Mouse (Mus musculus) spleen, postnatal 14 days (tissue): ENCODE results near the gene Klf13.

Experiments used
- DNase-seq, 2 experiments: peaks; one replicate each; pipeline ENCODE4 v3.0.0; 2021 to 2022; ENCODE audit warnings: low spot score in 2 of 2

Gene Klf13

DNA sequence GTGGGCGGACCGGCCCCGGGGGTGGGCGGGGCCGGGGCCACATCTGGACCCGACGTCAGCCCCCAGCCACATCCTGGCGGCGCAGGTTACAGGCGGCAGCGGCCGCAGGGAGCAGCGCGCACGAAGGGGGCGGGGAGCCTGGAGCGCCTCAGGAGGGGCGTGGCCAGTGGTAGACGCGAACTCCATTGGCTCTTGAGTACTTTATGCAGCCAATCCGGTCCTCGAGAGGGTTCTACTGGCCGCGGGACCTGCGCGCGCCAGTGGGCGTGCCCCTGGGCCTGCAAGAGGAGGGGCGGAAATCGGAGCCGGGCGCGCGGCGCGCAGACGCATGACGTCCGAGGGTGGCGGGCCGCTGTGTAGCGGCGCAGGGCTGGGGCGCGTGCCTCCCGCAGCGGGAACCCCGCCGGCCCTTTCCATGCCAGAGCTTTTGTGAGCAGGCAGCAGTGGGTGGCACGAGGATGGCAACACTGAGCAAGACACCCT lies at the start of gene Klf13:
TSS of gene Klf13 (minus strand) at position 2 of the 483 bp plus-strand sequence.
- DNase-seq: peak; percentile 95

DNA sequence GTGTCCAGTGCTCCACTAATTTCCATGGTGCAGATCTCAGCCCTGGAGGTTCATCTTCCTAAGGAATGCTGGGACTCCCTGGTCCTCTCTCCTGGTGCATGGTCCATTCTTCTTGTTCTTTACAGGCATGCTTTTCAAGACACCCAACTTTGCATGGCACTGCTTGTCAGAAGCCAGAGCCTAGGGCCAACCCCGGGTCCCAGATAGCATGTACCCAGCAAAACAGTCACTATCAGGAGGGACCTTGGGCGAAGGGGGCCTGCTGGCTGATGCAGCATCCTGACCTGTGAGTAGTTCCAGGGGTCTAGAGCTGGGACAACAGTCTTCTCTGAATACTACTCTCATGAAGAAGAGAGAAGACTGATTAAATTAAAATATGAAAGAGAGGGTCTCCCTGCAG lies 49.7 kb upstream of the Klf13 start:
- no peak for DNase-seq

DNA sequence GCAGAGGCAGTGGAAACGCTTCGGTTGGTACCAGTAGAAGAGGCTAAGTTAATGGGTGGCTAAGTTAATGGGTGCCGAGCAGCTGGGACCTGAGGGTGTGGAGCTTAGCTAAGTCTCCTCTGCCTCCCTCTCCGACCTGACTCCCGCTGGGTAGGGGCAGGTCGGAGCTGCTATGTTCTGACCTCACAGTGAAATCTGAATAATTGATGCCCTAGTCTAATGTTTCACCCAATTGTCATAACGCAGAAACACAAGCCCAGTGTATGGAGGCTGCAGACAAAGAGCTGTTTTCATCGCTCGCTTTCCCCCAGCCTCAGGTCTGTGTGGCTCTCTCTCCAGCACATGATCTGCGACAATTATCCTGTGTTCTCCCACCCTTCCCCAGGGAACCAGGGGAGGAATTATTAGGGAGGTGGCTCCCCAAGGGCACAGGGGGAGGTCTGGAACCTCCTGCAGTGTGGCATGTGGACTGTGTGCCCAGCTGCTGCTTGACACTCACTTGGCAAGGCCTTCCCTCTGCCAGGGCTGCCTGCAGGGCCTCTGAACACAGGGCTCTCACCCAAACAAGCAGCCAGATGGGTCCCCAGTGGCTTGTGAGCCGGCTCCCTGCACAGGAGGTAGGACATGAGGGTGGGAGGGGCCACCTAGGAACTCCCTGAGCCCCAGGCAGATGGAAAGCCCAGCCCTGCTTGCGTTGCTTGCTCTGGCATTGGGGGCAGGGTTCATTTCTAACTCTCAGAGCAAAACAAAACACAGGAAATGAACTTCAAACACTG lies 47.9 kb upstream of the Klf13 start:
- no peak for DNase-seq

GRCm38 (mm10) chr7:63985696-63986406 lies 47.1 kb upstream of the Klf13 start:
- no peak for DNase-seq

- no peak for DNase-seq
Observed at GRCm38 (mm10) chr7:63985266-63985665, 46.6 kb upstream of the Klf13 start.

GRCm38 (mm10) chr7:63984329-63984728 lies 45.6 kb upstream of the Klf13 start:
- DNase-seq: no peak

DNA sequence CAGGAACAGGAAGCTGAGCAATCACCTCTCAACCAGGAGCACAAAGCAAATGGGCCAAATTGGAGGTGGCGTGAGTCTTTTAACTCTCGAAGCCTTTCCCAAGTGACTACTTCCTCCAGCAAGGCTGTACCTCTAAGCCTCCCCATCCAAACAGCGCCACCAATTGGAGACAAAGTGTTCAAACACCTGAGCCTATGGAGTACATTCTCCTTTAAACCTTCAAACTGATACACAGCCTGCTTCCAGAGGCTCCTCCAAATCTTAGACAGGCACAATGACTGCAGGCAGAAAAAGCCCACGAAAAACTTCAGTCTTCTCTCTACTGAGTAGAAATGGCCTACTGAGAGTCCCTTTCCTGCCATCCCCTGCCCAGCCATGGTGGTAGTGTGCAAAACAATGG lies 38.9 kb upstream of the Klf13 start:
- no peak for DNase-seq

DNA sequence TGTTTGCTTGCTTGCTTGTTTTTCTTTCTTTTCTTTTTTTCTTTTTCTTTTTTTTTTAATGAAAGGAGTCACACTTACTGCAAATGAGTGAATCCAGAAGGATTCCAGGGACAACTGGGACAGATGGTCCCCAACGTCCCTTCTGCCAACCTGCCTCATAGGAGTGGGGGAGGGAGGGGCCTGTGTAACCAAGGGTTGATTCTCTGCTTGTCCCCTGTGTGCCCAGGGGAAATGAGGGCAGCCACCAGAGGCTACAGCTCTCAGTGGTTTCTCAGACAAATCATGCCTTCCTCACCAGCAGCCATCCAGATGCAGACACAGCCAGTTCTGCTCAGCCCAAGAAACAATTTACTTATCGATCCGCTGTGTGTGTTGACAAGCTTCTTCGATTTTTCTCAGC lies 32.3 kb upstream of the Klf13 start:
- DNase-seq: no peak

DNA sequence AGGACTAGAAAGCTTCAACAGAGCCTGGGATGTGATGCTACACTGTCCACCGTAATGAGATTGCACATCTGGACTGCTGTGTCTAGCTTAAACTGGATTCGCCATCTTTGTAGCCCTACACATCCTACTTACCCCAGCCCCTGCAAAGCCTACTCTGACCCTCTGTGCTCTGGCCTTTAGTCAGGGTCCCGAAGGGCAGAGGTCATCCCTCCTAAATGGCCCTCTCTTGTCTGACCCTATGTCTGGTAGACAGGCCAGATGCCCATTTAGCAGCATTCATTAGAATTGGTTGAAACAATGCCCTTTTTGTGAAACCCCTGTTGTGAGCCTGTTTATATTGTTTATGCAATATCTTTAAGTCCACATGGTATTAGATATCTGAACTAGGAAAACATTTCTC lies 31.2 kb upstream of the Klf13 start:
- no peak for DNase-seq

- DNase-seq: no peak
Observed at GRCm38 (mm10) chr7:63965635-63966418, 27.1 kb upstream of the Klf13 start.

- no peak for DNase-seq
Observed at GRCm38 (mm10) chr7:63965135-63965534, 26.4 kb upstream of the Klf13 start.

DNA sequence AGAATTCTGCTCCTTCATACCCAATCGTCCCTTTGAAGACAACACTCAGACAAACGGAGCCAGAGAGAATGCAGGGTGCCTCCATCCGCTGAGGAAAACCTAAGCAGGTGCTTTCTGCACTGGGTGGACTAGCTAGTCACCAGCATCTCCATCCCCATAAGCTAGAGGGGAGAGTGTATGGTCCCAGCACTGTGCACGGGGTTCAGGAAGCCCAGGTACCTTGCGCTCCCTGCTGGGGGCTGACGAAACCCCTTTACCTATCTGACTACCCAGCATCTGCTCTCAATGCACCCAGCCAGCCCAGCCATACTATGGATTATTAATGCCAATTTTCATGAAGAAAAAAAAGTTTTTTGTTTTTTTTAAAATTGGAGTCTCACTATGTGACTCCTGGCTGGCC lies 25.4 kb upstream of the Klf13 start:
- no peak for DNase-seq

DNA sequence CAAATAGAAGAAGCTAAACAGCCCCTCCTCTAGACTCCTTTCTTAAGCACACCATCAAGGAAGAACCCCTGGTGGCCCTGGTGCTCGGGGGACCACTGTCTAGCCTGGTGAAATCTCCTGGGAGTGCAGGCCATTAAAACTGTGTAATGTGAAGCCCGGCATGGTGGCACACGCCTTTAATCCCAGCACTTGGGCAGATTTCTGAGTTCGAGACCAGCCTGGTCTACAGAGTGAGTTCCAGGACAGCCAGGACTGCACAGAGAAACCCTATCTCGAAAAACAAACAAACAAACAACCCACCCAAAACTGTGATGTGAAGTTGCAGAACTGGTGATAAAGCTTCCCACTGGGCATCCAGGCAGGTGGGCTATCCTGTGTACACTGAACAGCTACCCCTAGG lies 24.9 kb upstream of the Klf13 start:
- DNase-seq: no peak

GRCm38 (mm10) chr7:63957872-63958640 lies 19.3 kb upstream of the Klf13 start:
- DNase-seq: no peak

DNA sequence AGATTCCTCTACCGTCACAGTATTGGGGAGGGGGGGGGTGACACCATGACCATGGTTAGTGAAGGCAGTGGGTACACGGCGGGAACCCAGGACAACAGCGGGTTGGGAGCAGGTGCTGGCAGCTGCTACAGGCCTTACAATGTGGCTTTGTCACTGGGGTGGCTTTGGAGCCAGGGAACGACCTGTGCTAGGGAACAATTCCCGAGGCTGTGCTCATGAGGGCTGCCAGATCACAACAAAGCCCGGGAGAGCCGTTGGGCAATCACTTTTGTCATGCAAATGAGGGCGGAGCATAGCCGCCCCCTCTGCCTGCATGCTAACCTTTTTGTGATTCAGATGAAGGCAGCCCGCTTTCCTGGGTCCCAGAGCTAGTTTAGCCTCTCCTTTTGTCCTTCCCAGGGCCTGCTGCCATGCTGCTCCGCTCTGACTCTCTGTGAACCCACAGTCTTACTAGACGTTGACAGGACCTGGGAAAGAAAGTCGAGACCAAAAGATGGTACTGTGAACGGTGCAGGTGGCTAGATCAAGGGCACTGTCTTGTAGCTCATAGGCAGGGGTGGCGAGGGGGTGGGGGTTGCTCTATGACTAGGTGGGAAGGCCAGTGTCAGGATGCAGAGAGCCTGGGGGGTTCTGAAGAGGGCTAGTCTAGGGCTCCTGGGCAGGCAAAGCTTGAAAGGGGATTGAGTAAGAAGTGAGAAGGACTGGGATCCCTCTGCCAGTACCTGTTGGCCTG lies 18.4 kb upstream of the Klf13 start:
- DNase-seq: no peak

GRCm38 (mm10) chr7:63956138-63956823 lies 17.6 kb upstream of the Klf13 start:
- DNase-seq: no peak

DNA sequence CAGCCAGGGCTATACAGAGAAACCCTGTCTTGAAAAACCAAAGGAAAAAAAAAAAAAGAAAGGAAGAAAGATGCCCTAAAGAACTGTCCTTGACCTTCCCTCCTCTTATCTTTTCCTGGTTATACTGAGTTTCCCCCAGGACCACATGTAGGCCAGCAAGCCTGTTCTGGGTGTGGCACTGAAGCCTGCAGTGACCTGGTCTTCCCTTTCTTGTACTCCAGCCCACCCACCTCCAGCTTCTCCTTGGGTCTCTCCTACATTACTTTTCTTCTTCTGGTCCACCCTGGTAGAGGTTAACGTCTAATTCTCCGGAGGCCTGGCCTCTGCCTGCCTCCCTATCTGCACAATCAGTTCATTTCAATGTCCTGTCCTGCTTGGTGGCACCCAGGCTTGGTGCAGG lies 16.7 kb upstream of the Klf13 start:
- DNase-seq: no peak

DNA sequence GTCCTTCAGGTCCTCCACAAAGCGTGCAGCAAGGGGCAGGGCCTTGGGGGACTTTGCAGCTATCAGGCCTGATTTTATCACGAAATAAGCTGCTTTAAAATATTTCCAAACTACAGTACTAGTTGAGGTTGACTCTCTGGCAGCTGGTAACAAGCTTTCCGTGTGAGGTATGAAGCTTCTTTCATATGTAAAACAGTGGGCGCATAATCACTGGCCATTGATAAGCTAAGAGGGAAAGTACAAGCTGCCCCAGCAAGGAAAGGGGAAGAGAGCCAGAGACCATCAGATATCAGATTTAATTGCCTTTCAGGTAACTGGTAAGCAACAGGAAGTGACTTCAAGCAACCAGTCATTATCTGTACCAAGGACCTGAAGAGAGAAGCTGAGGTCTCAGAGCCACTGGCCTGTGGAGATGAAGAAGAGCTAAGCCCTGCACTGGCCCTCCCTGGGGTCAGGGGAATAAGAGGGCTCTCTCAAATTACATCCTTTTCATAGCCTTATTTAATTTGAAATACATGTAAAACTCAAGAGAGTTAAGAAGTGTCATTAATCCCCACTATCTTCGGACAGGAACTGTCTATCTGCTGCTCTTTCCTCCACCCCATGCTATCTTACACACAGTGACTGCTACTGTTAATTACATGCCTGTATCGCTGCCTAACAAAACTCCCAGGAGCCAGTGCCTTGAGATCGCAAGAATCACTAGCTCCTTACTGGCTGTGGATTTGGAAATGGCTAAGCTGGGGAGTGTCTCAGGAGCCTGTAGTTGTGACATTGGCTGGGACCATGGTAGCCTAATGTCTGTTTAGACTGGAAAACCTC lies 13.6 kb upstream of the Klf13 start:
- DNase-seq: no peak

GRCm38 (mm10) chr7:63950931-63951607 lies 12.4 kb upstream of the Klf13 start:
- no peak for DNase-seq
